Mouse (Mus musculus) CH12.LX (cell line): ENCODE results near the gene Fam107b. TPM values are rescaled to one million over a fixed set of nuclear protein-coding genes. Genes with fewer than 3 reads are reported as not detected.

Experiments used
- DNase-seq: peaks from one replicate; pipeline ENCODE4 v3.0.0-alpha.2; 2013; ENCODE audit errors: extremely low read depth
- H3K27ac ChIP-seq: 2 replicates; pipeline ENCODE4 v1.5.1; 2012; ENCODE audit warnings: low read depth, mild to moderate bottlenecking, control low read depth, moderate library complexity; ENCODE audit not compliant: insufficient read depth
- H3K27me3 ChIP-seq: replicated peaks from 2 replicates; pipeline ENCODE3; 2012; ENCODE audit warnings: inconsistent platforms
- H3K36me3 ChIP-seq, 2 experiments: replicated peaks in 1 of 2; 2 replicates each; pipeline versions ENCODE3 to v1.6.1; 2012; ENCODE audit warnings: inconsistent platforms in 1 of 2, low read length in 1 of 2, mild to moderate bottlenecking in 1 of 2, mixed read lengths in 1 of 2, moderate library complexity in 1 of 2; ENCODE audit not compliant: control insufficient read depth in 1 of 2, insufficient read depth in 1 of 2
- H3K4me1 ChIP-seq, 2 experiments: 2 replicates each; pipeline ENCODE4 v1.6.1; 2012; ENCODE audit warnings: inconsistent platforms in 1 of 2, moderate library complexity in 1 of 2; ENCODE audit not compliant: insufficient read depth in 2 of 2, control insufficient read depth in 1 of 2
- H3K4me2 ChIP-seq: 2 replicates; pipeline ENCODE4 v1.6.1; 2012; ENCODE audit warnings: low read depth, mild to moderate bottlenecking, control low read depth; ENCODE audit not compliant: poor library complexity, insufficient read depth, severe bottlenecking
- H3K4me3 ChIP-seq, 3 experiments: fragments of 150-350 bp in 1 of 3; sonication (generic) in 1 of 3; replicated peaks in 1 of 3; 2 replicates each; pipeline versions ENCODE3 to v1.5.1; 2011 to 2012; ENCODE audit warnings: low read depth in 2 of 3, low read length in 2 of 3, mild to moderate bottlenecking in 2 of 3, moderate library complexity in 2 of 3, control low read depth in 1 of 3, improper control_type of control experiment in 1 of 3, inconsistent platforms in 1 of 3, mixed read lengths in 1 of 3; ENCODE audit not compliant: poor library complexity in 1 of 3
- H3K79me2 ChIP-seq: replicated peaks from 2 replicates; pipeline ENCODE4 v1.6.1; 2012; ENCODE audit warnings: mild to moderate bottlenecking, moderate library complexity; ENCODE audit not compliant: control insufficient read depth, poor library complexity, insufficient read depth, severe bottlenecking; ENCODE audit errors: extremely low read depth
- H3K9ac ChIP-seq: 2 replicates; pipeline ENCODE4 v1.6.1; 2012; ENCODE audit warnings: low read depth, mild to moderate bottlenecking, control low read depth, moderate library complexity; ENCODE audit not compliant: insufficient read depth
- H3K9me3 ChIP-seq: replicated peaks from 2 replicates; pipeline ENCODE3; 2012; ENCODE audit warnings: low read length, inconsistent platforms, mixed read lengths
- BHLHE40 ChIP-seq: IDR thresholded peaks from 2 replicates; pipeline ENCODE4 v1.6.1; 2011; ENCODE audit warnings: mild to moderate bottlenecking, low read depth, low read length, improper control_type of control experiment
- CHD2 ChIP-seq: IDR thresholded peaks from 2 replicates; pipeline ENCODE4 v1.6.1; 2011; ENCODE audit warnings: low read length, improper control_type of control experiment
- CTCF ChIP-seq, 2 experiments: IDR thresholded peaks in 1 of 2; conservative IDR thresholded peaks in 1 of 2; 2 replicates each; pipeline ENCODE4 v1.5.1; 2011 to 2012; ENCODE audit warnings: low read depth in 2 of 2, low read length in 2 of 2, improper control_type of control experiment in 1 of 2, inconsistent platforms in 1 of 2, mild to moderate bottlenecking in 1 of 2, moderate library complexity in 1 of 2
- E2F4 ChIP-seq: IDR thresholded peaks from 2 replicates; pipeline ENCODE4 v1.6.1; 2011; ENCODE audit warnings: low read depth, low read length, improper control_type of control experiment; ENCODE audit not compliant: insufficient replicate concordance
- EP300 ChIP-seq: IDR thresholded peaks from 2 replicates; pipeline ENCODE4 v1.6.1; 2011; ENCODE audit warnings: low read length, improper control_type of control experiment
- GABPA ChIP-seq: IDR thresholded peaks from 2 replicates; pipeline ENCODE4 v1.6.1; 2012; ENCODE audit warnings: low read depth, low read length, improper control_type of control experiment, inconsistent platforms; ENCODE audit not compliant: insufficient replicate concordance
- HCFC1 ChIP-seq: IDR thresholded peaks from 2 replicates; pipeline ENCODE4 v1.6.1; 2012; ENCODE audit warnings: low read depth, mild to moderate bottlenecking, inconsistent platforms, low read length, improper control_type of control experiment
- IRF4 ChIP-seq: IDR thresholded peaks from 2 replicates; pipeline ENCODE4 v1.6.1; 2014; ENCODE audit warnings: low read depth, mild to moderate bottlenecking, inconsistent platforms, low read length, improper control_type of control experiment
- JUN ChIP-seq: IDR thresholded peaks from 2 replicates; pipeline ENCODE4 v1.6.1; 2011; ENCODE audit warnings: low read depth, mild to moderate bottlenecking, low read length, improper control_type of control experiment, moderate library complexity; ENCODE audit not compliant: insufficient read depth
- JUND ChIP-seq: conservative IDR thresholded peaks from 2 replicates; pipeline ENCODE4 v1.6.1; 2011; ENCODE audit warnings: low read depth, low read length, improper control_type of control experiment
- KAT2A ChIP-seq: IDR thresholded peaks from 2 replicates; pipeline ENCODE4 v1.6.1; 2012; ENCODE audit warnings: low read length, improper control_type of control experiment, inconsistent platforms; ENCODE audit not compliant: insufficient replicate concordance
- MAFK ChIP-seq: IDR thresholded peaks from 2 replicates; pipeline ENCODE4 v1.6.1; 2011; ENCODE audit warnings: low read length, improper control_type of control experiment; ENCODE audit not compliant: insufficient replicate concordance
- MAZ ChIP-seq: IDR thresholded peaks from 2 replicates; pipeline ENCODE4 v1.6.1; 2012; ENCODE audit warnings: low read depth, mild to moderate bottlenecking, inconsistent platforms, low read length, improper control_type of control experiment, moderate library complexity
- MEF2A ChIP-seq: IDR thresholded peaks from 2 replicates; pipeline ENCODE4 v1.6.1; 2014; ENCODE audit warnings: low read depth, mild to moderate bottlenecking, inconsistent platforms, low read length, improper control_type of control experiment, borderline replicate concordance
- MXI1 ChIP-seq: IDR thresholded peaks from 2 replicates; pipeline ENCODE4 v1.6.1; 2011; ENCODE audit warnings: mild to moderate bottlenecking, low read depth, low read length, improper control_type of control experiment
- NELFE ChIP-seq: IDR thresholded peaks from 2 replicates; pipeline ENCODE4 v1.6.1; 2011; ENCODE audit warnings: low read depth, low read length, improper control_type of control experiment
- PAX5 ChIP-seq: IDR thresholded peaks from 2 replicates; pipeline ENCODE4 v1.6.1; 2012; ENCODE audit warnings: low read length, inconsistent platforms, mixed read lengths
- POLR2AphosphoS2 ChIP-seq: IDR thresholded peaks from 2 replicates; pipeline ENCODE4 v1.6.1; 2011; ENCODE audit warnings: low read depth, low read length, improper control_type of control experiment
- RCOR1 ChIP-seq: conservative IDR thresholded peaks from 2 replicates; pipeline ENCODE4 v1.6.1; 2012; ENCODE audit warnings: low read depth, mild to moderate bottlenecking, inconsistent platforms, low read length, improper control_type of control experiment
- SIN3A ChIP-seq: IDR thresholded peaks from 2 replicates; pipeline ENCODE4 v1.6.1; 2012; ENCODE audit warnings: low read length, improper control_type of control experiment, inconsistent platforms
- SMC3 ChIP-seq: IDR thresholded peaks from 2 replicates; pipeline ENCODE4 v1.6.1; 2011; ENCODE audit warnings: low read depth, low read length, improper control_type of control experiment
- TBP ChIP-seq: conservative IDR thresholded peaks from 2 replicates; pipeline ENCODE4 v1.6.1; 2011; ENCODE audit warnings: low read depth, low read length, improper control_type of control experiment
- UBTF ChIP-seq: IDR thresholded peaks from 2 replicates; pipeline ENCODE4 v1.6.1; 2012; ENCODE audit warnings: low read depth, mild to moderate bottlenecking, inconsistent platforms, low read length, improper control_type of control experiment, moderate library complexity
- USF2 ChIP-seq: conservative IDR thresholded peaks from 2 replicates; pipeline ENCODE4 v1.6.1; 2011; ENCODE audit warnings: low read depth, low read length, improper control_type of control experiment
- ZC3H11A ChIP-seq: IDR thresholded peaks from 2 replicates; pipeline ENCODE4 v1.6.1; 2012; ENCODE audit warnings: low read depth, mild to moderate bottlenecking, inconsistent platforms, low read length, improper control_type of control experiment
- ZKSCAN1 ChIP-seq: IDR thresholded peaks from 2 replicates; pipeline ENCODE4 v1.6.1; 2012; ENCODE audit warnings: low read depth, inconsistent platforms, low read length, improper control_type of control experiment, borderline replicate concordance
- ZNF384 ChIP-seq: IDR thresholded peaks from 2 replicates; pipeline ENCODE4 v1.6.1; 2012; ENCODE audit warnings: low read depth, low read length, improper control_type of control experiment, inconsistent platforms
- dilution Hi-C: fragments of 300-500 bp; cut with MboI; formaldehyde crosslinking; loops from 2 replicates; pipeline ENCODE4 v1.14.3; 2020; ENCODE audit warnings: low sequenced_read_pairs; ENCODE audit not compliant: extremely low pct_unique_long_range_greater_than_20kb, extremely low pct_ligation_motif_present
- in situ Hi-C: fragments of 300-500 bp; cut with MboI; formaldehyde crosslinking; loops from 3 replicates; pipeline ENCODE4 v1.14.3; 2019; ENCODE audit warnings: low sequenced_read_pairs, low pct_ligation_motif_present, low pct_unique_long_range_greater_than_20kb, mixed read lengths
- polyA plus RNA-seq: library from polyadenylated mRNA; unstranded; fragments of >175 nt; gene quantifications from 2 replicates; pipeline ENCODE4 v1.2.1, GENCODE M21; 2012; ENCODE audit warnings: low read depth; ENCODE audit not compliant: insufficient read length
- total RNA-seq, 2 experiments: library from RNA; depleted of rRNA; stranded (reverse); fragments of 300-350 nt in 1 of 2; fragments of >200 nt in 1 of 2; gene quantifications; 2 replicates each; pipeline ENCODE4 v1.2.3; 2012 to 2014

Gene Fam107b
- total and polyA plus RNA-seq, 3 experiments, result 42.6 to 113 (median 71.7) TPM

- TF ChIP-seq USF2 (no peak), MEF2A (no peak), CTCF (conservative IDR thresholded peaks at IDR 0.05 in 1 of 2, IDR thresholded peaks at IDR 0.05 in 1 of 2; ENCODE audit: low read depth in 2 of 2, low read length in 2 of 2) (peak; percentile 33 to 85; a peak in 3 of 4 replicates), ZKSCAN1 (no peak), MAFK (no peak), JUN (no peak), KAT2A (no peak), MAZ (no peak), GABPA (no peak), EP300 (no peak), RCOR1 (no peak), MXI1 (no peak; the same call in 1 of the 2 replicates), ZC3H11A (peak; percentile 60)
These were observed 229.7 kb downstream of the Fam107b start (continued) for GRCm38 (mm10) chr2:3799767-3800554.

- Histone ChIP-seq H3K36me3 (no peaks in the 10 kb centered on the region), H3K4me1 (peaks cover 0 to 4% of the 10 kb centered on the region in 2 experiments; a peak in 1 of 4 replicates), H3K4me3 (no peak overlapping the region), H3K27me3 (no peaks in the 10 kb centered on the region), H3K79me2 (no peaks in the 10 kb centered on the region), H3K9ac (no peak overlapping the region), H3K4me2 (peak overlapping the region; percentile 38; the same call in 1 of the 2 replicates), H3K27ac (no peak overlapping the region), H3K9me3 (no peaks in the 10 kb centered on the region)
- in situ Hi-C loops, result loop anchor here (10.0 to 25.0 kb wide), 2 partner anchors 456 to 687 kb away; no protein-coding TSS in a partner anchor
- DNase-seq, result no peak
- dilution Hi-C loops, result no loop called here
- TF ChIP-seq KAT2A (no peak), CHD2 (no peak), PAX5 (no peak), HCFC1 (no peak), JUND (no peak), BHLHE40 (no peak), SMC3 (no peak), SIN3A (no peak), MEF2A (no peak), POLR2AphosphoS2 (no peak), CTCF (conservative IDR thresholded peaks at IDR 0.05 in 1 of 2, IDR thresholded peaks at IDR 0.05 in 1 of 2; ENCODE audit: low read depth in 2 of 2, low read length in 2 of 2) (no peak), UBTF (no peak), MAZ (no peak), NELFE (no peak), MXI1 (no peak), USF2 (no peak), E2F4 (no peak), ZNF384 (no peak), IRF4 (no peak), TBP (no peak)
These were observed 230.2 kb downstream of the Fam107b start for GRCm38 (mm10) chr2:3800555-3800878.
